Mouse (Mus musculus) liver, embryonic 14.5 days (tissue): ENCODE results near the gene St3gal6.
A peak's percentile ranks its signal among the peaks of the same experiment; 100 is the strongest.

Experiments used
- CTCF ChIP-seq: IDR thresholded peaks from 2 replicates; pipeline ENCODE4 v1.5.1; 2016; ENCODE audit warnings: antibody characterized with exemption, low read depth, control low read depth
- EP300 ChIP-seq: IDR thresholded peaks from 2 replicates; pipeline ENCODE4 v1.6.1; 2016; ENCODE audit warnings: antibody characterized with exemption, low read depth

DNA sequence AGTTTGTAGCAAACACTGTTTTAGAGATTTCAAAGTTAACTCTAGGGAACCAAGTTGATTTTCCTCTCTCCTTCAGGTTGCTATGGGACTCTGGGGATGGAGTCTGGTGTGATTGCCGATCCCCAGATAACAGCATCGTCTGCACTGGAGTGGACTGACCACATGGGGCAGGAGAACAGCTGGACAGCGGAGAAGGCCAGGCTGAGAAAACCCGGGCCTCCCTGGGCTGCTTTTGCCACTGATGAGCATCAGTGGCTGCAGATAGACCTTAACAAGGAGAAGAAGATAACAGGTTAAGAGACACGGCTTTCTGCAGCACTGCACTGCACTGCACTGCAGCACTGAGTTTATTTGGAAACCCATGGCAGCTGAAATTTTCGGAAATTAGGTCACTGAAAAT lies 73.4 kb downstream of the St3gal6 start:
- TF ChIP-seq CTCF: 0 out of 2 replicates have a peak, but pooled peaks have one; percentile 17
- no peak for TF ChIP-seq EP300
